Comparison of ENCODE assay signal across 23 mouse cellular contexts in genomic region chr1:150241153-150241552, GRCm38 (mm10).
A peak's percentile ranks its signal among the peaks of the same experiment; 100 is the strongest.
DNase-seq lines count a peak whose midpoint lies in the region; ATAC-seq and TF ChIP-seq lines count a peak whose summit lies in the region.
"Had no signal": no experiment of that assay in that cellular context is flagged by ENCODE, and none has a peak within 500 bp of the region (broad histone marks: within the 10 kb centered on the region; RNA-seq: fewer than 3 reads in every experiment).

No protein-coding gene starts in this region.

- TF ChIP-seq EP300 in CH12.LX (IDR thresholded peaks at IDR 0.05; ENCODE audit: low read length), result no peak
- TF ChIP-seq EP300 in liver, postnatal 0 days (IDR thresholded peaks at IDR 0.05; ENCODE audit: low read depth), result no peak

- dilution Hi-C loops in CH12.LX (cut with MboI; ENCODE audit: extremely low pct_ligation_motif_present, extremely low pct_unique_long_range_greater_than_20kb, low sequenced_read_pairs), result no loop called here

- H3K4me2 ChIP-seq in CH12.LX (ENCODE audit: insufficient read depth, low read depth, poor library complexity, severe bottlenecking), result no peak overlapping the region
- H3K4me2 ChIP-seq in liver, postnatal 0 days (ENCODE audit: low read depth, low read length), result no peak overlapping the region

- no peaks in the 10 kb centered on the region for H3K36me3 ChIP-seq in CH12.LX (replicated peaks in 1 of 2; ENCODE audit: control insufficient read depth in 1 of 2, insufficient read depth in 1 of 2, low read length in 1 of 2)
- H3K36me3 ChIP-seq in liver, postnatal 0 days (replicated peaks; ENCODE audit: insufficient read depth, low read length), result no peaks in the 10 kb centered on the region
- H3K36me3 ChIP-seq: G1E had no signal

- H3K27me3 ChIP-seq in CH12.LX (replicated peaks), result no peaks in the 10 kb centered on the region
- no peaks in the 10 kb centered on the region for H3K27me3 ChIP-seq in liver, postnatal 0 days (ENCODE audit: insufficient read depth, low read length)
- H3K27me3 ChIP-seq: Patski had no signal

- no peak overlapping the region for H3K4me3 ChIP-seq in CH12.LX (replicated peaks in 1 of 3; ENCODE audit: low read depth in 2 of 3, low read length in 2 of 3, poor library complexity in 1 of 3)
- H3K4me3 ChIP-seq in liver, postnatal 0 days (ENCODE audit: low read depth, low read length), result no peak overlapping the region

- TF ChIP-seq RAD21 in CH12.LX (IDR thresholded peaks at IDR 0.05; ENCODE audit: low read depth, low read length), result no peak

- no peak overlapping the region for H3K9ac ChIP-seq in CH12.LX (ENCODE audit: insufficient read depth, low read depth)
- no peak overlapping the region for H3K9ac ChIP-seq in liver, postnatal 0 days (replicated peaks)

- H3K79me2 ChIP-seq in CH12.LX (replicated peaks; ENCODE audit: control insufficient read depth, extremely low read depth, insufficient read depth, poor library complexity, severe bottlenecking), result no peaks in the 10 kb centered on the region

- ATAC-seq in megakaryocyte, adult 5-6 weeks (ENCODE audit: poor library complexity, severe bottlenecking), result 0 out of 2 replicates have a peak, but pooled peaks have one; percentile 10
- ATAC-seq in liver, postnatal 0 days, result no peak
- ATAC-seq: activated CD4-positive, CD25-positive, alpha-beta regulatory T cell, adult 4 months; CD4-positive, CD25-positive, alpha-beta regulatory T cell, adult 4 months; Patski had no signal

- no peak for TF ChIP-seq CTCF in CH12.LX (conservative IDR thresholded peaks at IDR 0.05 in 1 of 2, IDR thresholded peaks at IDR 0.05 in 1 of 2; ENCODE audit: low read depth in 2 of 2, low read length in 2 of 2)
- no peak for TF ChIP-seq CTCF in liver, postnatal 0 days (IDR thresholded peaks at IDR 0.05; ENCODE audit: low read depth)

- no peaks in the 10 kb centered on the region for H3K4me1 ChIP-seq in CH12.LX (ENCODE audit: control insufficient read depth in 1 of 2, insufficient read depth in 2 of 2)
- no peaks in the 10 kb centered on the region for H3K4me1 ChIP-seq in liver, postnatal 0 days (ENCODE audit: insufficient read depth)

- DNase-seq in 416B (ENCODE audit: low read depth), result peak; percentile 53
- DNase-seq in CH12.LX (ENCODE audit: extremely low read depth), result no peak
- DNase-seq in testis, postnatal 10 days (ENCODE audit: low spot score), result no peak
- DNase-seq in liver, postnatal 0 days, result no peak
- DNase-seq in adrenal gland, adult (ENCODE audit: inconsistent age in 2 of 2, low spot score in 1 of 2), result no peak
- DNase-seq: adrenal gland, adult 2 months; adrenal gland, adult 8-10 months; adrenal gland, postnatal 10 days; adrenal gland, postnatal 14 days; adrenal gland, postnatal 25 days; adrenal gland, postnatal 36 days; B cell, adult 2 months; cerebellum, adult 11 months; cerebellum, adult 11-12 months; cerebellum, adult 18-20 months; cerebellum, adult 2 months; cerebellum, adult 8-10 months; cerebellum, adult 9-10 months had no signal

- no peaks in the 10 kb centered on the region for H3K9me3 ChIP-seq in CH12.LX (replicated peaks; ENCODE audit: low read length)
- H3K9me3 ChIP-seq in liver, postnatal 0 days (ENCODE audit: low read length), result no peaks in the 10 kb centered on the region

- in situ Hi-C loops in CH12.LX (cut with MboI; ENCODE audit: low pct_ligation_motif_present, low pct_unique_long_range_greater_than_20kb, low sequenced_read_pairs), result no loop called here

- 71% methylated on average over 4 of the region's 4 CpGs for WGBS in liver, postnatal 0 days (ENCODE audit: insufficient replicate concordance)

- no peak for TF ChIP-seq POLR2A in CH12.LX (IDR thresholded peaks at IDR 0.05; ENCODE audit: low read depth, low read length)

- no peak overlapping the region for H3K27ac ChIP-seq in CH12.LX (ENCODE audit: insufficient read depth, low read depth)
- no peak overlapping the region for H3K27ac ChIP-seq in liver, postnatal 0 days (ENCODE audit: low read depth)

TF ChIP-seq in CH12.LX, 34 proteins besides CTCF, POLR2A, EP300 and RAD21:
- no peak for TF ChIP-seq JUN (IDR thresholded peaks at IDR 0.05; ENCODE audit: insufficient read depth, low read depth, low read length)
- no peak for TF ChIP-seq SMC3 (IDR thresholded peaks at IDR 0.05; ENCODE audit: low read depth, low read length)
- TF ChIP-seq MYC (IDR thresholded peaks at IDR 0.05; ENCODE audit: low read depth, low read length), result no peak
- TF ChIP-seq MEF2A (IDR thresholded peaks at IDR 0.05; ENCODE audit: borderline replicate concordance, low read depth, low read length), result peak; percentile 34; the same call in 1 of the 2 replicates
- TF ChIP-seq BHLHE40 (IDR thresholded peaks at IDR 0.05; ENCODE audit: low read depth, low read length), result peak; percentile 9; the same call in 1 of the 2 replicates
- peak; percentile 59 for TF ChIP-seq ETS1 (conservative IDR thresholded peaks at IDR 0.05; ENCODE audit: low read depth, low read length)
TF ChIP-seq in CH12.LX: peak in this region for 3.
